Mouse (Mus musculus) forebrain, embryonic 10.5 days (tissue): ENCODE measurements at regions not wholly inside any gene's neighbourhood (a gene's known extent, or its start where the extent isn't known, plus 50 kb on each side); places are given as distances from the start of the nearest gene placed in this dataset.

Experiments used
- DNase-seq: peaks from one replicate; pipeline ENCODE4 v3.0.0-alpha.2; 2017; ENCODE audit warnings: low spot score; ENCODE audit errors: extremely low spot score
- H3K27ac ChIP-seq: fragments of 300-500 bp; sonication (generic); 2 replicates; pipeline ENCODE4 v1.5.1; 2016; ENCODE audit warnings: mild to moderate bottlenecking
- H3K27me3 ChIP-seq: fragments of 300-500 bp; sonication (generic); 2 replicates; pipeline ENCODE4 v1.6.1; 2016; ENCODE audit warnings: mild to moderate bottlenecking; ENCODE audit not compliant: poor library complexity, severe bottlenecking
- H3K36me3 ChIP-seq: fragments of 300-500 bp; sonication (generic); replicated peaks from 2 replicates; pipeline ENCODE4 v1.6.1; 2016; ENCODE audit warnings: mild to moderate bottlenecking, moderate library complexity
- H3K4me1 ChIP-seq: fragments of 300-500 bp; sonication (generic); 2 replicates; pipeline ENCODE4 v1.6.1; 2016
- H3K4me3 ChIP-seq: fragments of 300-500 bp; sonication (generic); 2 replicates; pipeline ENCODE4 v1.5.1; 2016; ENCODE audit warnings: mild to moderate bottlenecking, moderate library complexity
- H3K9me3 ChIP-seq: fragments of 300-500 bp; sonication (generic); 2 replicates; pipeline ENCODE4 v1.6.1; 2016; ENCODE audit warnings: mild to moderate bottlenecking, moderate library complexity
- WGBS: fragments of 180-500 bp; shearing (Covaris S2); methylation state at CpG from one replicate; pipeline ENCODE4 v1.1.7; 2016; 5-methylcytosine and 5-hydroxymethylcytosine counted together

DNA sequence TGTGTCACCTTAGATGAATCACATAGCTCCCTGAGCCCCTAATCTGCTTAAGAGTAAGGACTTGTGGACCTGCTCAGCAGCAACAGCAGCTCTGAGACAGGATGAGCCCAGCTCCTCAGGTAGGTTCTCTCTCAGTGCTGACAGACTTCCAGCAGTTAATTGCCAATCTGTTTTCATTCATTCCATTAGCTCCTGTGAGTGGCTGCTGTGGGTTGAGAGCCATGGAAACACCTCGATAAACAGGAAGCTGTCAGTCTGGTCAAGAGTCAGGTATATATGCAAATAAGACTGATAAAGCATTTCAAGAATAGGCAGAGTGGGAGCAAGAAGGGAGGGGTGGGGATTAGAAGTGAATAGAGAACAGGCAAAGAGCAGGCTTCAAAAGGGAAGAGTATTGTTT is 673.7 kb downstream of the Zfp706 start:
- no peak for DNase-seq
- Histone ChIP-seq H3K27ac (no peak overlapping the region), H3K9me3 (no peaks in the 10 kb centered on the region), H3K36me3 (no peaks in the 10 kb centered on the region), H3K4me1 (no peaks in the 10 kb centered on the region), H3K27me3 (no peaks in the 10 kb centered on the region), H3K4me3 (no peak overlapping the region)
- 85% methylated on average over 1 of the region's 1 CpGs for WGBS

- H3K27ac ChIP-seq, result no peak overlapping the region
- no peak for DNase-seq
- H3K9me3 ChIP-seq, result no peaks in the 10 kb centered on the region
- no peak overlapping the region for H3K4me3 ChIP-seq
- WGBS, result 80% methylated on average over 3 of the region's 3 CpGs
- H3K27me3 ChIP-seq, result no peaks in the 10 kb centered on the region
- no peaks in the 10 kb centered on the region for H3K4me1 ChIP-seq
- no peaks in the 10 kb centered on the region for H3K36me3 ChIP-seq
These were observed 674.3 kb downstream of the Zfp706 start for GRCm38 (mm10) chr15:36333265-36333664.
